Mouse (Mus musculus): ENCODE data around the gene Arhgap9.

DNA sequence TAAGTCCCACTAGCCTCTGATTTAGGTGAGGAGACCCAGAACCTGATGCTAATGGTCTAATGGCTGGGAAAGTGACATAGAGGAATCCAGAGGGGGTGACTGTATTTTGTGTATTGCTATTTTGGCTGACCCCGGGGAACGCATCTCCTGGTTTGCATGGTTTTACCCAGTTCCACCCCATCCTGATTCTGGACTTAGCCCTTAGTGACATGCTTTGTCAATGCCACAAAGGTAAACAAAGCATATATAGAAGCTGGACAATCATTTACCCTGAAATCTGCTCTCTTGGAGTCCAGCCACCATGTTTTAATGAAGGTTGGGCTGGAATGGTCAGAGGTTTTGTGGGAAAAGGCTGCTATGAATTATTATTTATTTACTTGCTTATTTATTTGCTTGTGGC is 46.5 kb downstream of the Arhgap9 start:
- TF ChIP-seq EP300 (IDR thresholded peaks at IDR 0.05; ENCODE audit: low read depth): peak; percentile 45; the same call in 1 of the 2 replicates
- TF ChIP-seq CTCF (IDR thresholded peaks at IDR 0.05; ENCODE audit: low read depth): no peak
